Mouse (Mus musculus) forebrain, embryonic 16.5 days (tissue): ENCODE data around the gene Notch4. TPM values are rescaled to one million over a fixed set of nuclear protein-coding genes. Genes with fewer than 3 reads are reported as not detected.

Experiments
- ATAC-seq: fragments of 200-750 bp; cut with Nextera tagmentation; 2 replicates; pipeline ENCODE4 v1.8.0; 2017; ENCODE audit warnings: mild to moderate bottlenecking, moderate library complexity
- H3K27ac ChIP-seq: fragments of 300-500 bp; sonication (generic); 2 replicates; pipeline ENCODE4 v1.5.1; 2014; ENCODE audit warnings: low read length, control low read depth
- H3K27me3 ChIP-seq: fragments of 300-500 bp; sonication (generic); replicated peaks from 2 replicates; pipeline ENCODE4 v1.6.1; 2014; ENCODE audit warnings: low read length; ENCODE audit not compliant: control insufficient read depth, insufficient read depth
- H3K36me3 ChIP-seq: fragments of 300-500 bp; sonication (generic); 2 replicates; pipeline ENCODE4 v1.6.1; 2014; ENCODE audit not compliant: control insufficient read depth, insufficient read depth
- H3K4me1 ChIP-seq: fragments of 300-500 bp; sonication (generic); replicated peaks from 2 replicates; pipeline ENCODE4 v1.6.1; 2014; ENCODE audit warnings: low read length; ENCODE audit not compliant: control insufficient read depth, insufficient read depth
- H3K4me2 ChIP-seq: fragments of 300-500 bp; sonication (generic); 2 replicates; pipeline ENCODE4 v1.6.1; 2014; ENCODE audit warnings: mild to moderate bottlenecking, low read length, control low read depth
- H3K4me3 ChIP-seq: fragments of 300-500 bp; sonication (generic); replicated peaks from 2 replicates; pipeline ENCODE4 v1.5.1; 2014; ENCODE audit warnings: mild to moderate bottlenecking, low read length, control low read depth
- H3K9ac ChIP-seq: fragments of 300-500 bp; sonication (generic); replicated peaks from 2 replicates; pipeline ENCODE4 v1.6.1; 2014; ENCODE audit warnings: low read depth, low read length, control low read depth
- H3K9me3 ChIP-seq: fragments of 300-500 bp; sonication (generic); 2 replicates; pipeline ENCODE4 v1.6.1; 2016; ENCODE audit warnings: low read length; ENCODE audit not compliant: control insufficient read depth
- WGBS: fragments of 180-500 bp; shearing (Covaris S2); extraction: QIAGEN DNeasy Blood & Tissue Kit; methylation state at CpG from one replicate; pipeline ENCODE4 v1.1.7; 2014; 5-methylcytosine and 5-hydroxymethylcytosine counted together
- polyA plus RNA-seq: library from polyadenylated mRNA; unstranded; fragments of >200 nt; fragmentation: Nextera tagmentation; extraction: Ambion mirVana; gene quantifications from 2 replicates; pipeline ENCODE4 v1.2.1, GENCODE M21; 2015

Gene Notch4
- polyA plus RNA-seq, 1 experiment from 2014 or later = 5.6 TPM

GRCm38 (mm10) chr17:34626062-34626772 is 62.1 kb downstream of the Notch4 start:
- Histone ChIP-seq H3K4me2 (peak overlapping the region; percentile 89), H3K27ac (peak overlapping the region; percentile 82; the same call in 1 of the 2 replicates), H3K9ac (peak overlapping the region; percentile 65), H3K36me3 (peaks cover 5% of the 10 kb centered on the region; the same call in 1 of the 2 replicates), H3K9me3 (no peaks in the 10 kb centered on the region), H3K4me3 (peak overlapping the region; percentile 69), H3K4me1 (peaks cover 46% of the 10 kb centered on the region), H3K27me3 (peaks cover 10% of the 10 kb centered on the region)
- no peak for ATAC-seq
- WGBS = 49% methylated on average over 16 of the region's 16 CpGs

GRCm38 (mm10) chr17:34626773-34627092 is 62.7 kb downstream of the Notch4 start:
- peak overlapping the region; percentile 65 for H3K9ac ChIP-seq
- H3K27ac ChIP-seq = peak overlapping the region; percentile 82
- no peaks in the 10 kb centered on the region for H3K9me3 ChIP-seq
- H3K4me3 ChIP-seq = peak overlapping the region; percentile 69
- H3K36me3 ChIP-seq = peaks cover 5% of the 10 kb centered on the region; the same call in 1 of the 2 replicates
- peak overlapping the region; percentile 89 for H3K4me2 ChIP-seq
- WGBS = 0% methylated on average over 18 of the region's 18 CpGs
- peaks cover 15% of the 10 kb centered on the region for H3K27me3 ChIP-seq
- peak; percentile 29 for ATAC-seq
- peaks cover 51% of the 10 kb centered on the region for H3K4me1 ChIP-seq

GRCm38 (mm10) chr17:34627093-34627942 is 63.2 kb downstream of the Notch4 start:
- peaks cover 57% of the 10 kb centered on the region for H3K4me1 ChIP-seq
- peak; percentile 76 for ATAC-seq
- WGBS = under 1% methylated on average over 39 of the region's 45 CpGs

GRCm38 (mm10) chr17:34627943-34628643 is 64.0 kb downstream of the Notch4 start, which contains the start of gene Ppt2:
Gene Ppt2 (minus strand): TSS chr17:34628510.
- no peak for ATAC-seq
- Histone ChIP-seq H3K9me3 (no peaks in the 10 kb centered on the region), H3K9ac (peak within 1 kb of the TSS; percentile 65), H3K4me1 (peaks cover 60% of the 10 kb centered on the region), H3K4me2 (peak within 1 kb of the TSS; percentile 89), H3K27ac (peak within 1 kb of the TSS; percentile 82), H3K4me3 (peak within 1 kb of the TSS; percentile 69), H3K36me3 (no peaks in the 10 kb centered on the region; the same call in 1 of the 2 replicates), H3K27me3 (peaks cover 16% of the 10 kb centered on the region)
- 6% methylated on average over 29 of the region's 29 CpGs for WGBS

More at GRCm38 (mm10) chr17:34627093-34627942, 63.2 kb downstream of the Notch4 start:
- Histone ChIP-seq H3K4me2 (peak overlapping the region; percentile 89), H3K4me3 (peak overlapping the region; percentile 69), H3K27ac (peak overlapping the region; percentile 82), H3K36me3 (peaks cover 5% of the 10 kb centered on the region; the same call in 1 of the 2 replicates), H3K9me3 (no peaks in the 10 kb centered on the region), H3K27me3 (peaks cover 16% of the 10 kb centered on the region), H3K9ac (peak overlapping the region; percentile 65)

GRCm38 (mm10) chr17:34628644-34628967 is 64.5 kb downstream of the Notch4 start:
- no peak for ATAC-seq
- peaks cover 16% of the 10 kb centered on the region for H3K27me3 ChIP-seq
- peak overlapping the region; percentile 89 for H3K4me2 ChIP-seq
- H3K27ac ChIP-seq = peak overlapping the region; percentile 55
- H3K9me3 ChIP-seq = no peaks in the 10 kb centered on the region
- peak overlapping the region; percentile 69 for H3K4me3 ChIP-seq
- no peaks in the 10 kb centered on the region for H3K36me3 ChIP-seq
- 24% methylated on average over 5 of the region's 5 CpGs for WGBS
- H3K9ac ChIP-seq = no peak overlapping the region; the same call in 1 of the 2 replicates
- peaks cover 60% of the 10 kb centered on the region for H3K4me1 ChIP-seq

- H3K4me3 ChIP-seq = peak within 1 kb of the TSS; percentile 69
- peak within 1 kb of the TSS; percentile 55 for H3K27ac ChIP-seq
- peak within 1 kb of the TSS; percentile 65 for H3K9ac ChIP-seq
- H3K9me3 ChIP-seq = no peaks in the 10 kb centered on the region
- H3K27me3 ChIP-seq = peaks cover 16% of the 10 kb centered on the region
- peak within 1 kb of the TSS; percentile 89 for H3K4me2 ChIP-seq
- ATAC-seq = peak; percentile 44
- H3K36me3 ChIP-seq = no peaks in the 10 kb centered on the region
- H3K4me1 ChIP-seq = peaks cover 60% of the 10 kb centered on the region
- 2% methylated on average over 15 of the region's 16 CpGs for WGBS
These were observed 65.2 kb downstream of the Notch4 start, which contains the start of gene Prrt1 for GRCm38 (mm10) chr17:34629221-34629751. Gene Prrt1 (plus strand): TSS chr17:34629533.

GRCm38 (mm10) chr17:34629796-34630603 is 65.9 kb downstream of the Notch4 start:
- Histone ChIP-seq H3K27ac (no peak overlapping the region; the same call in 1 of the 2 replicates), H3K36me3 (no peaks in the 10 kb centered on the region), H3K9ac (peak overlapping the region; percentile 54), H3K4me3 (peak overlapping the region; percentile 45), H3K9me3 (no peaks in the 10 kb centered on the region), H3K4me2 (peak overlapping the region; percentile 89), H3K27me3 (peaks cover 16% of the 10 kb centered on the region), H3K4me1 (peaks cover 60% of the 10 kb centered on the region)
- 24% methylated on average over 12 of the region's 12 CpGs for WGBS
- no peak for ATAC-seq

- peaks cover 57% of the 10 kb centered on the region for H3K4me1 ChIP-seq
- peak overlapping the region; percentile 89 for H3K4me2 ChIP-seq
- H3K27me3 ChIP-seq = peaks cover 18% of the 10 kb centered on the region
- 3% methylated on average over 48 of the region's 48 CpGs for WGBS
- no peaks in the 10 kb centered on the region for H3K9me3 ChIP-seq
- H3K9ac ChIP-seq = peak overlapping the region; percentile 54
- no peak for ATAC-seq
- peak overlapping the region; percentile 45 for H3K4me3 ChIP-seq
- H3K27ac ChIP-seq = no peak overlapping the region
- H3K36me3 ChIP-seq = no peaks in the 10 kb centered on the region
These were observed 66.8 kb downstream of the Notch4 start for GRCm38 (mm10) chr17:34630761-34631301.
